In genomic region chr4:129556532-129557223, GRCm38 (mm10) we compare ENCODE assay signal across 8 mouse cellular contexts. TPM values are rescaled to one million over a fixed set of nuclear protein-coding genes. Genes with fewer than 3 reads are reported as not detected.
A peak's percentile ranks its signal among the peaks of the same experiment; 100 is the strongest.
DNase-seq lines count a peak whose midpoint lies in the region; ATAC-seq and TF ChIP-seq lines count a peak whose summit lies in the region.

No protein-coding gene starts in this region.

- intact Hi-C loops in gastrocnemius, adult 2 months (cut with DNase I) = no loop called here
- intact Hi-C loops in left cerebral cortex, adult 2 months (cut with DNase I) = no loop called here

- H3K27ac ChIP-seq in cortical plate, adult 2 months (ENCODE audit: insufficient read depth, low read length) = no peak overlapping the region
- H3K27ac ChIP-seq in gastrocnemius, adult 2 months = peak overlapping the region; percentile 80
- peak overlapping the region; percentile 82 for H3K27ac ChIP-seq in hindbrain, postnatal 0 days
- peak overlapping the region; percentile 52 for H3K27ac ChIP-seq in left cerebral cortex, adult 2 months
- peak overlapping the region; percentile 37 for H3K27ac ChIP-seq in macrophage

- TF ChIP-seq CTCF in cortical plate, adult 2 months (IDR thresholded peaks at IDR 0.05; ENCODE audit: extremely low read depth, insufficient read depth, low read length) = no peak
- no peak for TF ChIP-seq CTCF in gastrocnemius, adult 2 months (IDR thresholded peaks at IDR 0.05)
- no peak for TF ChIP-seq CTCF in hindbrain, postnatal 0 days (IDR thresholded peaks at IDR 0.05; ENCODE audit: low read depth)
- TF ChIP-seq CTCF in left cerebral cortex, adult 2 months (IDR thresholded peaks at IDR 0.05) = no peak

- peak overlapping the region; percentile 53 for H3K4me3 ChIP-seq in cortical plate, adult 2 months (ENCODE audit: insufficient read depth, low read length)
- peak overlapping the region; percentile 79 for H3K4me3 ChIP-seq in gastrocnemius, adult 2 months
- peak overlapping the region; percentile 41 for H3K4me3 ChIP-seq in hindbrain, postnatal 0 days (ENCODE audit: low read length)
- H3K4me3 ChIP-seq in left cerebral cortex, adult 2 months = peak overlapping the region; percentile 57
- H3K4me3 ChIP-seq in macrophage (ENCODE audit: inconsistent target) = peak overlapping the region; percentile 40

- no peaks in the 10 kb centered on the region; the same call in 1 of the 2 replicates for H3K4me1 ChIP-seq in cortical plate, adult 2 months (ENCODE audit: control insufficient read depth, insufficient read depth, low read length)
- H3K4me1 ChIP-seq in hindbrain, postnatal 0 days (ENCODE audit: insufficient read depth, low read length) = 0 out of 2 replicates have a peak, but pooled peaks cover 14% of the 10 kb centered on the region

- no peaks in the 10 kb centered on the region for H3K36me3 ChIP-seq in hindbrain, postnatal 0 days (ENCODE audit: insufficient read depth, low read length)
- H3K36me3 ChIP-seq in macrophage (ENCODE audit: inconsistent target) = no peaks in the 10 kb centered on the region

- peak; percentile 83 for ATAC-seq in hindbrain, postnatal 0 days

- peak; percentile 78 for DNase-seq in adipocyte (ENCODE audit: low spot score)
- DNase-seq in gastrocnemius, adult 2 months = peak; percentile 93
- DNase-seq in hindbrain, postnatal 0 days (ENCODE audit: low spot score) = peak; percentile 94
- DNase-seq in left cerebral cortex, adult 2 months (ENCODE audit: extremely low spot score in 1 of 2, low spot score in 2 of 2) = peak; percentile 74 to 79
- peak; percentile 76 for DNase-seq in retina, postnatal 7 days (ENCODE audit: low read depth, low spot score)
- peak; percentile 84 to 87 for DNase-seq in urinary bladder, adult 18-20 months (ENCODE audit: low spot score in 2 of 2)

- H3K79me2 ChIP-seq in macrophage (ENCODE audit: inconsistent target) = no peaks in the 10 kb centered on the region

- peak; percentile 71; the same call in 1 of the 2 replicates for TF ChIP-seq POLR2A in cortical plate, adult 2 months (IDR thresholded peaks at IDR 0.05; ENCODE audit: extremely low read depth, insufficient read depth, low read length)

- WGBS in hindbrain, postnatal 0 days = 7% methylated on average over 32 of the region's 33 CpGs
- 9% methylated on average over 33 of the region's 33 CpGs for WGBS in macrophage (ENCODE audit: missing documents)

- H3K4me2 ChIP-seq in hindbrain, postnatal 0 days (ENCODE audit: low read depth, low read length) = peak overlapping the region; percentile 88

- peak overlapping the region; percentile 58 for H3K9ac ChIP-seq in hindbrain, postnatal 0 days (replicated peaks; ENCODE audit: low read length)

- no peaks in the 10 kb centered on the region for H3K9me3 ChIP-seq in hindbrain, postnatal 0 days (ENCODE audit: low read length)

- H3K27me3 ChIP-seq in hindbrain, postnatal 0 days (ENCODE audit: insufficient read depth, low read length) = no peaks in the 10 kb centered on the region

RNA-seq across cellular contexts. Expression of gene Hdac1, which starts 14.2 kb away (rescaled TPM):
- 55.4 and 61.7 TPM in 2 replicates for polyA plus RNA-seq in cortical plate, adult 2 months (2012; rRNA removed)
- total RNA-seq in gastrocnemius, adult 2 months (2021) = 10 to 100 TPM in 1 of 2 experiments, 1 to 10 TPM in 1; 9.1 to 10.6 TPM
- total RNA-seq in hindbrain, postnatal 0 days (2014; rRNA removed) = 20.7 and 38.0 TPM in 2 replicates
- polyA plus RNA-seq in hindbrain, postnatal 0 days (2015; fragmentation: Nextera tagmentation; extraction: Ambion mirVana) = 56.6 and 62.1 TPM in 2 replicates
- total RNA-seq in left cerebral cortex, adult 2 months (2021) = 10 to 100 TPM; 26.5 to 29.5 TPM
- total RNA-seq in macrophage (2018; cell fraction: chromatin; rRNA removed) = 100 to 1,000 TPM in 15 of 26 experiments, 10 to 100 TPM in 11; 74.4 to 250 (median 111) TPM
- total RNA-seq in macrophage (2018; cell fraction: cytosol; rRNA removed) = 10 to 100 TPM; 36.2 to 57.7 (median 44.3) TPM
- 100 to 1,000 TPM in 3 of 26 experiments, 10 to 100 TPM in 23; 46.3 to 220 (median 82.6) TPM for total RNA-seq in macrophage (2018; cell fraction: nucleus; rRNA removed)
- 45.9 to 65.7 TPM (median 51.4 TPM) in 3 replicates for polyA plus RNA-seq in macrophage (2018)

RNA-seq across cellular contexts. Expression of gene Lck, which starts 16.8 kb away (rescaled TPM):
- 2.3 and 3.3 TPM in 2 replicates for polyA plus RNA-seq in cortical plate, adult 2 months (2012; rRNA removed)
- not detected for total RNA-seq in gastrocnemius, adult 2 months (2021)
- 10.1 and 12.5 TPM in 2 replicates for total RNA-seq in hindbrain, postnatal 0 days (2014; rRNA removed)
- polyA plus RNA-seq in hindbrain, postnatal 0 days (2015; fragmentation: Nextera tagmentation; extraction: Ambion mirVana) = 12.2 and 13.0 TPM in 2 replicates
- 1 to 10 TPM; 2.2 to 2.4 TPM for total RNA-seq in left cerebral cortex, adult 2 months (2021)
- total RNA-seq in macrophage (2018; cell fraction: chromatin; rRNA removed) = 10 to 100 TPM in 1 of 26 experiments, 1 to 10 TPM in 3, under 1 TPM in 1, not detected in 21; 0.67 to 22.7 (median 1.9) TPM
- total RNA-seq in macrophage (2018; cell fraction: cytosol; rRNA removed) = 1 to 10 TPM in 1 of 26 experiments, under 1 TPM in 23, not detected in 2; 0.06 to 5.4 (median 0.35) TPM
- total RNA-seq in macrophage (2018; cell fraction: nucleus; rRNA removed) = 10 to 100 TPM in 1 of 26 experiments, 1 to 10 TPM in 3, under 1 TPM in 8, not detected in 14; 0.27 to 16.4 (median 0.71) TPM
- 0.19 to 0.57 TPM (median 0.27 TPM) in 3 replicates for polyA plus RNA-seq in macrophage (2018)

RNA-seq across cellular contexts. Expression of gene Fam167b, which starts 21.7 kb away (rescaled TPM):
- 0.98 and 1.2 TPM in 2 replicates for polyA plus RNA-seq in cortical plate, adult 2 months (2012; rRNA removed)
- total RNA-seq in gastrocnemius, adult 2 months (2021) = not detected
- total RNA-seq in hindbrain, postnatal 0 days (2014; rRNA removed) = not detected in 2 replicates
- polyA plus RNA-seq in hindbrain, postnatal 0 days (2015; fragmentation: Nextera tagmentation; extraction: Ambion mirVana) = 0.33 and 0.48 TPM in 2 replicates
- under 1 TPM; 0.40 to 0.77 TPM for total RNA-seq in left cerebral cortex, adult 2 months (2021)
- not detected for total RNA-seq in macrophage (2018; cell fraction: chromatin; rRNA removed)
- under 1 TPM in 9 of 26 experiments, not detected in 17; 0.14 to 0.44 (median 0.32) TPM for total RNA-seq in macrophage (2018; cell fraction: cytosol; rRNA removed)
- total RNA-seq in macrophage (2018; cell fraction: nucleus; rRNA removed) = not detected
- polyA plus RNA-seq in macrophage (2018) = not detected in 3 replicates

RNA-seq across cellular contexts. Expression of gene Marcksl1, which starts 43.3 kb away (rescaled TPM):
- polyA plus RNA-seq in cortical plate, adult 2 months (2012; rRNA removed) = 129 and 134 TPM in 2 replicates
- total RNA-seq in gastrocnemius, adult 2 months (2021) = 1 to 10 TPM in 1 of 2 experiments, under 1 TPM in 1; 0.69 to 1.1 TPM
- 1,438 and 1,538 TPM in 2 replicates for total RNA-seq in hindbrain, postnatal 0 days (2014; rRNA removed)
- 1,583 and 1,620 TPM in 2 replicates for polyA plus RNA-seq in hindbrain, postnatal 0 days (2015; fragmentation: Nextera tagmentation; extraction: Ambion mirVana)
- total RNA-seq in left cerebral cortex, adult 2 months (2021) = 100 to 1,000 TPM in 1 of 2 experiments, 10 to 100 TPM in 1; 96.0 to 102 TPM
- 100 to 1,000 TPM in 19 of 26 experiments, 10 to 100 TPM in 5, 1 to 10 TPM in 2; 3.3 to 636 (median 208) TPM for total RNA-seq in macrophage (2018; cell fraction: chromatin; rRNA removed)
- total RNA-seq in macrophage (2018; cell fraction: cytosol; rRNA removed) = 1,000 to 10,000 TPM in 10 of 26 experiments, 100 to 1,000 TPM in 12, 10 to 100 TPM in 4; 32.9 to 2,330 (median 543) TPM
- total RNA-seq in macrophage (2018; cell fraction: nucleus; rRNA removed) = 1,000 to 10,000 TPM in 10 of 26 experiments, 100 to 1,000 TPM in 14, 10 to 100 TPM in 2; 13.0 to 1,557 (median 896) TPM
- polyA plus RNA-seq in macrophage (2018) = 18.5 to 109 TPM (median 91.5 TPM) in 3 replicates

RNA-seq across cellular contexts. Expression of gene Eif3i, which starts 43.8 kb away (rescaled TPM):
- polyA plus RNA-seq in cortical plate, adult 2 months (2012; rRNA removed) = 228 and 229 TPM in 2 replicates
- total RNA-seq in gastrocnemius, adult 2 months (2021) = 100 to 1,000 TPM; 134 to 137 TPM
- 364 and 401 TPM in 2 replicates for total RNA-seq in hindbrain, postnatal 0 days (2014; rRNA removed)
- 231 and 233 TPM in 2 replicates for polyA plus RNA-seq in hindbrain, postnatal 0 days (2015; fragmentation: Nextera tagmentation; extraction: Ambion mirVana)
- 100 to 1,000 TPM; 124 to 129 TPM for total RNA-seq in left cerebral cortex, adult 2 months (2021)
- 10 to 100 TPM; 14.7 to 49.4 (median 32.1) TPM for total RNA-seq in macrophage (2018; cell fraction: chromatin; rRNA removed)
- total RNA-seq in macrophage (2018; cell fraction: cytosol; rRNA removed) = 10 to 100 TPM; 54.3 to 99.6 (median 73.5) TPM
- total RNA-seq in macrophage (2018; cell fraction: nucleus; rRNA removed) = 10 to 100 TPM; 13.4 to 52.6 (median 23.5) TPM
- 58.7 to 140 TPM (median 87.3 TPM) in 3 replicates for polyA plus RNA-seq in macrophage (2018)
